Mouse (Mus musculus) neural tube, embryonic 14.5 days (tissue): ENCODE data around the gene Igfbpl1. TPM values are rescaled to one million over a fixed set of nuclear protein-coding genes. Genes with fewer than 3 reads are reported as not detected.

Source experiments
- ATAC-seq: fragments of 200-750 bp; cut with Nextera tagmentation; 2 replicates; pipeline ENCODE4 v1.8.0; 2017; ENCODE audit warnings: low read depth, mild to moderate bottlenecking, moderate TSS enrichment, moderate library complexity
- H3K27ac ChIP-seq: fragments of 300-500 bp; sonication (generic); 2 replicates; pipeline ENCODE4 v1.5.1; 2014; ENCODE audit warnings: low read depth, mild to moderate bottlenecking, control low read depth, low read length, moderate library complexity, mixed read lengths
- H3K27me3 ChIP-seq: fragments of 300-500 bp; sonication (generic); 2 replicates; pipeline ENCODE4 v1.6.1; 2014; ENCODE audit warnings: low read length; ENCODE audit not compliant: control insufficient read depth, insufficient read depth
- H3K36me3 ChIP-seq: fragments of 300-500 bp; sonication (generic); 2 replicates; pipeline ENCODE4 v1.6.1; 2014; ENCODE audit warnings: low read length, mixed read lengths; ENCODE audit not compliant: control insufficient read depth, insufficient read depth
- H3K4me1 ChIP-seq: fragments of 300-500 bp; sonication (generic); 2 replicates; pipeline ENCODE4 v1.6.1; 2014; ENCODE audit warnings: low read length; ENCODE audit not compliant: control insufficient read depth, insufficient read depth
- H3K4me2 ChIP-seq: fragments of 300-500 bp; sonication (generic); 2 replicates; pipeline ENCODE4 v1.6.1; 2014; ENCODE audit warnings: mild to moderate bottlenecking, low read depth, low read length, control low read depth
- H3K4me3 ChIP-seq: fragments of 300-500 bp; sonication (generic); 2 replicates; pipeline ENCODE4 v1.5.1; 2014; ENCODE audit warnings: low read depth, low read length, control low read depth, mixed read lengths
- H3K9ac ChIP-seq: fragments of 300-500 bp; sonication (generic); replicated peaks from 2 replicates; pipeline ENCODE4 v1.6.1; 2014; ENCODE audit warnings: low read depth, mild to moderate bottlenecking, control low read depth, low read length, mixed read lengths
- H3K9me3 ChIP-seq: fragments of 300-500 bp; sonication (generic); 2 replicates; pipeline ENCODE4 v1.6.1; 2016; ENCODE audit warnings: low read length; ENCODE audit not compliant: control insufficient read depth
- WGBS: fragments of 180-500 bp; shearing (Covaris S2); extraction: QIAGEN DNeasy Blood & Tissue Kit; methylation state at CpG from one replicate; pipeline ENCODE4 v1.1.7; 2014; 5-methylcytosine and 5-hydroxymethylcytosine counted together
- polyA plus RNA-seq: library from polyadenylated mRNA; unstranded; fragments of >200 nt; fragmentation: Nextera tagmentation; extraction: Ambion mirVana; gene quantifications from 2 replicates; pipeline ENCODE4 v1.2.1, GENCODE M21; 2014

Gene Igfbpl1
- polyA plus RNA-seq, 1 experiment from 2014 or later: 55.7 TPM

- 0 out of 2 replicates have a peak, but pooled peaks cover 8% of the 10 kb centered on the region for H3K4me1 ChIP-seq
- H3K4me2 ChIP-seq: no peak overlapping the region
- no peaks in the 10 kb centered on the region for H3K9me3 ChIP-seq
- no peak overlapping the region for H3K4me3 ChIP-seq
- H3K36me3 ChIP-seq: no peaks in the 10 kb centered on the region
- WGBS: 74% methylated on average over 13 of the region's 13 CpGs
- H3K27me3 ChIP-seq: no peaks in the 10 kb centered on the region
- H3K9ac ChIP-seq: no peak overlapping the region
- no peak for ATAC-seq
- no peak overlapping the region for H3K27ac ChIP-seq
Measured at GRCm38 (mm10) chr4:45789263-45789958, 37.3 kb downstream of the Igfbpl1 start.

GRCm38 (mm10) chr4:45788446-45789081 lies 38.2 kb downstream of the Igfbpl1 start:
- no peak overlapping the region for H3K9ac ChIP-seq
- no peaks in the 10 kb centered on the region for H3K36me3 ChIP-seq
- H3K9me3 ChIP-seq: no peaks in the 10 kb centered on the region
- H3K4me2 ChIP-seq: no peak overlapping the region
- H3K27me3 ChIP-seq: no peaks in the 10 kb centered on the region
- 0 out of 2 replicates have a peak, but pooled peaks cover 8% of the 10 kb centered on the region for H3K4me1 ChIP-seq
- H3K27ac ChIP-seq: no peak overlapping the region
- ATAC-seq: no peak
- H3K4me3 ChIP-seq: no peak overlapping the region
- WGBS: 75% methylated on average over 13 of the region's 13 CpGs

GRCm38 (mm10) chr4:45786674-45787073 lies 40.0 kb downstream of the Igfbpl1 start:
- H3K36me3 ChIP-seq: no peaks in the 10 kb centered on the region
- 0 out of 2 replicates have a peak, but pooled peaks cover 8% of the 10 kb centered on the region for H3K4me1 ChIP-seq
- no peak overlapping the region for H3K4me3 ChIP-seq
- no peaks in the 10 kb centered on the region for H3K27me3 ChIP-seq
- H3K9me3 ChIP-seq: no peaks in the 10 kb centered on the region
- 54% methylated on average over 4 of the region's 4 CpGs for WGBS
- no peak overlapping the region for H3K27ac ChIP-seq
- ATAC-seq: no peak
- no peak overlapping the region for H3K9ac ChIP-seq
- no peak overlapping the region for H3K4me2 ChIP-seq

DNA sequence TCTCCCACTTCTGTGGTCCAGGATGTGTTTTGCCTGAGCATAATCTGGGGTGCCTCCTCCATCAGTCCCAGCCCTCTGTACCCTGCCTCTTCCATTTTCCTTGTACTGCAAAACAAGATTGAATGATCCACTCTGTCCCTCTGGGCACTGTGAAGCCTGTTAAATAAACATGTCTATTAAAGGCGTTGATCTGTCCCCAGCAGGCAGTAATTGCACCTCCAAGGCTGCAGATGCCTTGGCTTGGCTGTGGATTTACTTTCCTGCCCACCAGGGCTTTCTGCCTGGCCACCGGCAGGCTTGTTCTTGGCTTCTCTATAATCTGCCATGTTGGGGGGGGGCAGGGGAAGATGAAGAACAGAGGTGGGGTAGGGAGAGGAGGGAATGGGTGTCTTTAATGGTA lies 40.8 kb downstream of the Igfbpl1 start:
- H3K9ac ChIP-seq: no peak overlapping the region
- H3K36me3 ChIP-seq: no peaks in the 10 kb centered on the region
- H3K27me3 ChIP-seq: no peaks in the 10 kb centered on the region
- no peak overlapping the region for H3K4me3 ChIP-seq
- H3K4me1 ChIP-seq: 0 out of 2 replicates have a peak, but pooled peaks cover 8% of the 10 kb centered on the region
- no peaks in the 10 kb centered on the region for H3K9me3 ChIP-seq
- 18% methylated on average over 2 of the region's 2 CpGs for WGBS
- no peak for ATAC-seq
- no peak overlapping the region for H3K4me2 ChIP-seq
- H3K27ac ChIP-seq: no peak overlapping the region

GRCm38 (mm10) chr4:45783671-45784070 lies 43.1 kb downstream of the Igfbpl1 start:
- Histone ChIP-seq H3K4me1 (0 out of 2 replicates have a peak, but pooled peaks cover 4% of the 10 kb centered on the region), H3K4me2 (no peak overlapping the region), H3K4me3 (no peak overlapping the region), H3K27me3 (no peaks in the 10 kb centered on the region), H3K9me3 (no peaks in the 10 kb centered on the region), H3K27ac (no peak overlapping the region), H3K9ac (no peak overlapping the region), H3K36me3 (no peaks in the 10 kb centered on the region)
- WGBS: 74% methylated on average over 1 of the region's 1 CpGs
- no peak for ATAC-seq

GRCm38 (mm10) chr4:45771619-45772018 lies 55.1 kb downstream of the Igfbpl1 start:
- Histone ChIP-seq H3K4me3 (no peak overlapping the region), H3K4me1 (peaks cover 7% of the 10 kb centered on the region; the same call in 1 of the 2 replicates), H3K9me3 (no peaks in the 10 kb centered on the region), H3K9ac (no peak overlapping the region), H3K36me3 (no peaks in the 10 kb centered on the region), H3K27me3 (no peaks in the 10 kb centered on the region), H3K4me2 (no peak overlapping the region), H3K27ac (no peak overlapping the region)
- peak; percentile 78 for ATAC-seq
- 3% methylated on average over 5 of the region's 5 CpGs for WGBS

- Histone ChIP-seq H3K9me3 (no peaks in the 10 kb centered on the region), H3K27ac (no peak overlapping the region), H3K36me3 (no peaks in the 10 kb centered on the region), H3K27me3 (no peaks in the 10 kb centered on the region), H3K9ac (no peak overlapping the region), H3K4me1 (peaks cover 8% of the 10 kb centered on the region; the same call in 1 of the 2 replicates), H3K4me3 (no peak overlapping the region), H3K4me2 (no peak overlapping the region)
- ATAC-seq: no peak
- whole genome bisulfite sequencing: 17% methylated on average over 8 of the region's 8 CpGs
Measured at GRCm38 (mm10) chr4:45771173-45771572, 55.5 kb downstream of the Igfbpl1 start.

GRCm38 (mm10) chr4:45770638-45771033 lies 56.1 kb downstream of the Igfbpl1 start:
- Histone ChIP-seq H3K36me3 (no peaks in the 10 kb centered on the region), H3K4me2 (no peak overlapping the region), H3K4me1 (peaks cover 13% of the 10 kb centered on the region; the same call in 1 of the 2 replicates), H3K9ac (no peak overlapping the region), H3K4me3 (no peak overlapping the region), H3K27me3 (no peaks in the 10 kb centered on the region), H3K27ac (no peak overlapping the region), H3K9me3 (no peaks in the 10 kb centered on the region)
- WGBS: 7% methylated on average over 4 of the region's 4 CpGs
- ATAC-seq: no peak
